Mouse (Mus musculus): ENCODE measurements at regions not wholly inside any gene's neighbourhood (a gene's known extent, or its start where the extent isn't known, plus 50 kb on each side); places are given as distances from the start of the nearest gene placed in this dataset.

DNA sequence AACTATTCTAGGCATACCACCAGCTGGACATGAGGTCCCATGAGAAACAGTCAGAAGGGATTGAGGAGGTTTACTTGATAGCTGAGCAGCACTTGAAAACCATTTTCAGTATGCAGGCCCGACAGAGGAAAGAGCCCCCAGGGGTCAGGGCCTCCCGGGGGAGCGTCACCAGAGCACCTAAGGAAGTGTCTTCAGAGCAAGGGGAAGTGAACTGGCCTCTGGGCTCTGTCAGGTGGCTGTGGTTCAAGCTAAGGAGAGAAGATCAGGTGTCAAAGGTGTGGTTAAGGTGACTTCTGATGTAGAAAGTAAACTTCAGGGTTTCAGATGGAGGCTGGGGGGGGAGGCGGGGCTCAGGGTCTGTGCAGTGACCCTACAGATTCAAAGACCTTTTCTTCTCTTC lies 57.3 kb downstream of the Bhlhe40 start:
- CTCF ChIA-PET = interaction anchor here (0.6 to 0.8 kb wide), 3 partner anchors 57 to 221 kb away, joined by 3 to 20 read pairs (median 11); partner anchors contain the start of gene Bhlhe40

DNA sequence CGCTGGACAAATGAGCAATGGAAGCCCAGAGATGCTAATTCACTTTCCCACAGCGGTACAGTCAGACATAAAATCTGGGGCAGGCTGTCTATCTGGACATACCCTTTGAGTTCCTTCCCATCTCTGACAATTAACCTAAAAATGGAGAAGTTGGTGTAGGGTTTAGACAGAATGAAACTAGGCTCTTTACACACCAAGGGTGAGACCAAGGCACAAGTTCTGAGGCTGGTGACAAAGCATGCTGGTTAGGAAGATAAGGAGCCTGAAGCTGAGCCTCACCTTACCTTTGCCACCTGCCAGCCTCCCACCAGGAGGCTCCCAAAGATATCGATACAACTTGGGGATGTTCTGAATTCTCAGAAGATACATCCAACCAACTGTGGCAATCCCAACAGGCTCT lies 58.5 kb downstream of the Bhlhe40 start:
- CTCF ChIA-PET = interaction anchor here (1.6 kb wide), 1 partner anchor 16 kb away, joined by 4 read pairs; no protein-coding TSS in a partner anchor

DNA sequence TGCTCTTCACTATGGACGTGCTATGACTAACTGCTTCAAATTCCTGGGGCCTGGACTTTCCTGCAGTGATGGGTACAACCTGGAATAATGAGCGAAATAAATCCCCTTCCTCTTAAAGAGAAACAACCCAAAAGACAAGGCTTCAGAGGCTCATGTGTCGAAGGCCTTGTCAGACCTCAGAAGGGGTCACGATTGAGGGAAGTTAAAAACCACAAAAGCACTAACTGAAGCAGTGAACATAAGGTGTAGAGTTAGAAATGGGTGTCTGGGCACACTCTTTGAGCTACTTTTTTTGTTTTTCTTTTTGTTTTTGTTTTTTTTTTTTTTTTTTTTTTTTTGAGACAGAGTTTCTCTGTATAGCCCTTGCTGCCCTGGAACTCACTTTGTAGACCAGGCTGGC lies 59.5 kb downstream of the Bhlhe40 start:
- CTCF ChIA-PET = interaction anchor here (1.6 kb wide), 1 partner anchor 15 kb away, joined by 4 read pairs; no protein-coding TSS in a partner anchor

DNA sequence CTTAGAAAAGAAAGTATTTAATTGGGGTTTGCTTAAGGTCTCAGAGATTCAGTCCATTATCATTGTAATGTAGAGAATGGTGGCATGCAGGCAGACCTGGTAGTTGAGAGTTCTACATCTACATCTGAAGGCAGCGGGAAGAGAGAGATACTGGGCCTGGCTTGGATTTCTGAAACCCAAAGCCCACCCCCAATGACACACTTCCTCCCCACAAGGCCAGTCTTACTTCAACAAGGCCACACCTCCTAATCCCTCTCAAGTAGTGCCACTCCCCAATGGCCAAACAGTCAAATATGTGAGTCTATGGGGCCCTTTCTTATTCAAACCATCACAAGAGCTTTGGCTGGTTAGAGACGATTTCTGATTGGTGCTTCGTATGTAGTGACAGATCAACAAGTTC lies 60.5 kb downstream of the Bhlhe40 start:
- CTCF ChIA-PET = interaction anchor here (0.5 kb wide), 1 partner anchor 21 kb away, joined by 3 read pairs; no protein-coding TSS in a partner anchor

DNA sequence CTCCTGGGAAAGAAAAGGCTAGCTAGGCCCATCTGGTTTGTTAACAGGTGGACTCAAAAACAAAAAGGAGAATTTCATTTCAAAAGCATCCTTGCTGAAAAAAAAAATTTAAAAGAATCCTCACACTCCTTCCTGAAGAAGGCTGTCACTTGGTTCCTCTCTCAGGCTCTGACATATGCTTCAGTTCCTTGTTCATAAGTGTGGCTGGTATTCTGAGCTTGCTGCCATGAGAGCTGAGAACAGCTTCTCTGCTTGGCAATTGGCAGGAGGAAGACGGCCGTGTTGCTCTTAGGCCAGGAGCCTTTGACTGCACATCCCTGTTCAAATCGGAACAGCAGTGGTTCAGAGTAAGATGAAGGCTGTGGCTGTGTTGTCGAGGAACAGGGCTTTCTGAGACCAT lies 61.1 kb downstream of the Bhlhe40 start:
- CTCF ChIA-PET = interaction anchor here (0.5 kb wide), 1 partner anchor 21 kb away, joined by 3 read pairs; no protein-coding TSS in a partner anchor

DNA sequence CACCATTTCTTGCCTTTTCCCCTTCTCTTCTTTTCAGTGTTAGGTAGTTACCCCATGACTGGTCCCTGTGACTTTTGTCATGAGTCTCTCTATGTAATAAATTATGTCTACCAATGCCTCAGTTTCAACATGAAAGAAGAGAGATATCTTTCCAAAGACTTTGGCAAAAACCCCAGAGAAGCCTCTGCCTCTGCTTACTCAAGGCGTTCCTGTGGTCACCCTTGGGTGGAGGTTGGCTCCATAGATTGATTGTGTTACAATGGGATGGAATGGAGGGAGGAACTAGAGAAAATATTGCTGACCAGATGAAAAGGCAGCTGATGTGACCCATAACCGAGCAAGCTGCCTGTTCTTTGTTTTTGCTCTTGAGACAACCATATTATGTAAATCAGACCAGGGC lies 59.7 kb upstream of the Arl8b start:
- CTCF ChIA-PET = no interaction called here

DNA sequence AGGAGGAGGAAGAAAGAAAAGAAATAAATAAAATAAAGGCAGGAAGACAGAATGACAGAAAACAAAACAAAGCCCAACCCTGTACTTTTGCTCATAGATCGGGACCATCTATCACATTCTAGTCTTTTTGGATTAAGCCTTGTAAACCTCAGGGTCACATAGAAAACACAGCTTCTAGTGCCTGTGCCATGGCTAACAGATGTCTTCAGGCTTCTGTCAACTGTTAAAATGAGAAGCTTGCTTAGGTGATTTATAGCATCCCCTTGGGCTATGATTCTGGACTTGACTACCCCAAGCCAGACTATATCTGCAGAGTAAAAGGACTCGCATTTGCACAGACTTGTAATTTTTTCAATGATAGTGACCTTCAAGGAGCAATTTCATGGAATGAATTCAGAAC lies 59.1 kb upstream of the Arl8b start:
- CTCF ChIA-PET = interaction anchor here (0.7 kb wide), 1 partner anchor 35 kb away, joined by 5 read pairs; no protein-coding TSS in a partner anchor

DNA sequence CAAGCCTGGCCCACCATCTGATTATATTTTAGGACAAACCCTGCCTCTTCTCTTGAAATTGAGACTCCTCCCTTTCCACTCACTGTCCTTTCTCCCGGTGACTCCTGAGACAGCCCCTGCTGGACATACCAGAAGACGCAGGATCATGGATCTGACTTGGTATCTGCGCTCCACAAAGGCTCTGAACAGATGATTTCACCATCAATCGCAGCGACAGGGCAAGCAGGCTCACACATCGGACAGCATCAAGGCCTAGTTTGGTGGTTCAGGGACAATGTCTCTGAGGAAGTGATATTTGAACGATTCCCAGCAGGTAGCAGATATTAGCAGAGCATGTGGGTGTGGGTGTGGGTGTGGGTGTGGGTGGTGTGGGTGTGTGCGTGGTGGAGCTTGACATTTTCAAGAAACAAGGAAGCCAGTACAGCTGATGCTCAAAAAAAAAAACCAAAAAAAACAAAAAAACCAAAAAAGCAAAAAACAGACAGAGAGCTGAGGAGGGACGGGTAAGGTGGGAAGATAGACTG lies 51.7 kb upstream of the Arl8b start:
- CTCF ChIA-PET = interaction anchor here (0.7 kb wide), 1 partner anchor 14 kb away, joined by 3 read pairs; no protein-coding TSS in a partner anchor

All from spleen, embryonic (tissue).